Mouse (Mus musculus) adrenal gland (tissue): ENCODE measurements around the gene Slc4a5.

ENCODE experiments used
- intact Hi-C: fragments of 180-260 bp; cut with DNase I; formaldehyde crosslinking; loops from one replicate; pipeline ENCODE4 v1.15.1; 2025
- long read RNA-seq, 2 experiments: library from polyadenylated mRNA; unstranded; transcript quantifications; one replicate each; pipeline ENCODE4 v2.0.0; 2020; ENCODE audit warnings: borderline replicate concordance in 1 of 2; ENCODE audit not compliant: insufficient replicate concordance in 1 of 2

Gene Slc4a5
- long read RNA-seq, experiment 1, result 0 reads
- long read RNA-seq, experiment 2, result 0 reads

DNA sequence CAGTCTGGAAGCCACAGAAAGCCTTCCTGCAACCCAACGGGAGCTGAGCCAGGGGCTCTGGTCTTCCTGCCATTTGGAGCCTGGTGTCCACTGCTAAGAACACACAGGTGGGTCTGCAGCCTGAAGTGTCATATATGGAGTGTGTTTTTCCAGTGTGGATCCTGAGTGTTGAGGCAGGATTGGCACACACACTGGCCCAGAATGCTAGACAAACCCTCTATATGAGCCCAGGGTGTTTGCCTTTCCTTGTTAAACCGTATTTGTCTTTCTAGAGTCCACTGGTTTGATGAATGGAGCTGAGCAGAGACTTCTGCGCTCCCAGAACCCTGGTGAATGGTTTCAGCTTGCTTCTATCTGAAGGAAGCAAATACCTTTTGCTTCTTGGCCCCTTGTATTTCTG is at the start of gene Slc4a5:
Slc4a5 (plus strand) TSS at position 15 of the 400 bp plus-strand sequence.
- intact Hi-C loops, result loop anchor here (5.0 kb wide), 1 partner anchor 47 kb away; no protein-coding TSS in a partner anchor

DNA sequence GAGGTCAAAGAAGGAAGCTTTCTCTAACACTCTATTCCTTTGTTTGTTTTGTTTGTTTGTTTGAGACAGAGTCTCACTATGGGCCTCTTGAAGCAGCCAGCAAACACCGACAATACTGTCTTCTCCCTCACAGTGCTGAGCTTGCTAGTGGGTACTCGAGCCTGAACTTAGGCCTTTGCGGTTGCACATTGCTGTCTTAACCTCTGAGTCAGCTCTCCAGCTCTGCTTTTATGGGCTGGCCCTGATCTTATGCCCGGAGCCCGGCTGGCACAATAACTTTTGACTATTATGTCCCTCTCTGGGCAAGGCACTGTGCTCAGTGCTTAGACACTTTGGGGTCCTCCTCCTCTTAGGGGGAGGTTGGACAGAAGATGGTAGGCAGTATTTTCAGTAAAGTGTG is 49.8 kb upstream of the Slc4a5 start:
- intact Hi-C loops, result loop anchor here (5.0 kb wide), 1 partner anchor 32 kb away; no protein-coding TSS in a partner anchor

DNA sequence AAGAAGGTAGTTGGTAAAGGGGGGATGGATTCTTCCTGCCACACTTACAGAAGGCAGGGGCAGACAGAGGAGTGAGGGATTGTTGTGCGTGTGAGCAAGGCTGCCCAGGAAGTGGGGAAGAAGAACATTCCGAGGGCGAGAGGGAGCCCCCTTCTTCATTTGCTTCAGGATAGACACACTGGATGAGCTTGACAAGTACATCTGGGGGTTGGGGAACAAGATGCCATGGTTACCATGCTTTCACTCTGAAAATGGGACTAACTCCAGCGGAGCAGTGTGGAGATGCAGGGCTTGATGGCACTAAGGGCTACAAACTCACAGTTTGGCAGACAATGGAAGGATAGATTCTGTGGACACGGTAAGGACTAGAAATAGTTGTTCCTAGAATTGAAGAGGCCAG is 48.6 kb upstream of the Slc4a5 start:
- intact Hi-C loops, result no loop called here

DNA sequence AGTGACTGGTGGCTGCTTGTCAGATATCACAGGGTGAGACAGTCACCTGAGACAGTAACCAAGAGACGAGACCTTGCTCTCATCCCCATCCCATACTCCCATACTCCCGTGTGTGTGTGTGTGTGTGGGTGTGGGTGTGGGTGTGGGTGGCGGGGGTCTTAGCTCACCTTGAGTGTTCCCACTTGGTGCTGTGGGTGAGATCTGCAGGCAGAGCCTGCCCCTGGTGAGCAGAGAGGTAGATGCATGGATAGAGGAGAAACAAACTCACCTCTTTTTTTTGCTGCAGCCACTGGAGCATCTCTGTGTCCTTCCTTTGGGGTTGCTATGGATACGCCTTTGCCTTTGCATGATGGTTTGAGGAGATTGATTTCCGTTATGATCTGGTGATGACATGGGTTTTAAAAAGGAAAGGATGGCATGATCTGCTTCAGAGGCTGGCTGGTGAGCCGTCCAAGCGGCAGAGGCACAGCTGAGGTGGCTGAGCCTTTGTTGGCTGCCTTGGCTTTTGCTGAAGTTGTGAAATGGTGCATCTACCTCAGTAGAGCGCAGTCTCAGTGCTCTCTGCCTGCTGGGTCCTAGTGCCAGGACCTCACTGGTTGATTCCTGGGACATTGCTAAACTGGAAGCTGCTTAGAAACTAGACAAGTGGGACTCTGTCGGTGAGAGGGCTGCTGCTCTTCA is 47.2 kb upstream of the Slc4a5 start:
- intact Hi-C loops, result no loop called here

DNA sequence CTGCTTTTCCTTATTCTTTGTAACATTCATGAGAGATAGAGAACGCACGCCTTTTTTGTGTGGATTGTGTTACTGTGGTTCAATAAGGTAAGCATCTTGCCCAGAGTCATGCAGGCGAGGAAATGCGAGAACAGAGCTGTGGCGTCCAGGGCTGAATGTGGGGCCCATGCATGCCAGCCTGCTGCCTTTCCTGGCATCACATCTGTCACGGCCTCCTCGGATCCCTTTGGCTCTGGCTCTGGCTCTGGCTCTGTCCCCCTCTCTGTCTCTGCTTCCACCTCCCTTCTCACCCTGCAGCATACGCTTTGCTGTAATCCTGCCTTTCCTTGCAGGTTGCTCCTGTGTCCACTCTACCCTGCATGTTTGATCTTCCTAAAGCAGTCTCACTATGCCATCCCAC is 43.6 kb upstream of the Slc4a5 start:
- intact Hi-C loops, result no loop called here

DNA sequence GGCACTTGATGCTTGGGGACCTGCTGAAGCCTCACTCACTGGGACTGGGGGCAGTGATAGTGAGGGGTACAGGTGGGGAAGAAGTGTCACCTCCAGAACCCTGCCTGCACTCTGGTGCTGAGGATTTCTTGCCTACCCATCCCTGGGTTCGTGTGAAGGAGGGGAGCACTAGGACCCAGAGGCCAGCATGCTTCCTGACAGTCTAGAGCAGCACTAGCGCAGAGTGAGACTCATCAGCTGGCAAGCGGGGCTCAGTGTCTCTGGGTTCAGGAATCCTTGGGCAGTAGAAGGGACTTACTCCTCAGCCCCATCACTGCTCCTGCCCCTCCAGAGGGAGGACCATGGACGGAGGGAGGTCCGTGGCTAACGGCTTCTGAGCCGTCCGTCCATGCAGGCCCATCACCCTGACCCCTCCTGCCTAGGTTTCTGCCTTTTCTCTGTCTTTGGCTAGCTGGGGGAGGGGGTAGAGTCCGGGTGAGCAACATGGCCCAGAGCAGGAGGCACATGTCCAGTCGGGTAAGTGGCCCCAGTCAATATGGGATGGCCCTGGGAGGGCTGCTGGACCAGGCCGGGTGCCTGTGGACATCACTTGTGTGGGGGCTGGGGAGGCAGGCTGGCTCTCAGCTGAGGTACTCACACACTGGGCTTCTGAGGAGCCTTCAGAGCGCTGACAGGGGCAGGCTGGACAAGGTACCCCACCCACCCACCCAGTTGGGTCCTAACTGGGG is 40.1 kb upstream of the Slc4a5 start:
- intact Hi-C loops, result no loop called here

DNA sequence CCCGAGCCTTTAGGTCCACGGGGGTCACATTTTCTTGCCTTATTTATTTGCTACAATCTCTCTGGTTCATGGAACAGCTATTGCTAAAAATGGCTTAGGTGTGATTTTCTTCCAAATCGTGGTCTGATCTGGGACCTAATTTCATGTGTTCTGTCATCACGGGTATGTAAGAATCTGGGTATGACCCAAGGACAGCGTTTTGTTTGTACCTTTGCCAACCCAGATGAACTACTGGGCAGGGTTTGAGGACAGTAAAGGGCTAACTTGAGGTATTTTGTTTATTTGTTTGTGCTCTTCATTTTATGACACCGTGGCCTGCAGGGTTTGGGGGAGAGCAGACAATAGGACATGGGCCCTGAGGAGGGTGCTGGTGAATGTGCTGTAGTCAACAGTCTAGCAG is 39.0 kb upstream of the Slc4a5 start:
- intact Hi-C loops, result no loop called here

DNA sequence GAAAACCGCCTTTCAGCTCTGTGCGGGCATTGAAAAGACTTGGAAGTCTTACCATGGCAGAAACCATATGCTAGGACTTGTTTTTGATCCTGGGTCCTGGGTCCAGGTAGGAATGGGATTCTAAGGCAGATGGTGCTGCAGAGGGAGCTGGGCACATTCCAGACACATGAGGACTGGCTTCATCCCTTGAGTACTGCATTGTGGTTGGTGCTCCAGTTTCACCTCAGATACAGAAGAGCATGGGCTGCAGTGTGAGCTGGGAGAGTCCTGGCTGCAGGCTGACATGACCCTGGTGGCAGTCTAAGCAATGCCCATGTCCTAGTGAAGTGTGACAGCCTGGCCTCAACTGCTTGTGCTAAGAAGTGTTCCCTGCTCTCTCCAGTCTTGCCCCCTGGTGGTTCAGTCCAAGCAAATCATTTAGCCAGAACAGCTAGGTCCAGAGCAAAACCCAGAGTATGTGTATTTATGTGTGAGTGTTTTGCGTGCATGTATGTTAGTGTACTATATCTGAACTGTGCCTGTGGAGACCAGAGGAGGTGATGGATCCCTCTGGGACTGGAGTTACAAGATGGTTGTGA is 34.7 kb upstream of the Slc4a5 start:
- intact Hi-C loops, result no loop called here

DNA sequence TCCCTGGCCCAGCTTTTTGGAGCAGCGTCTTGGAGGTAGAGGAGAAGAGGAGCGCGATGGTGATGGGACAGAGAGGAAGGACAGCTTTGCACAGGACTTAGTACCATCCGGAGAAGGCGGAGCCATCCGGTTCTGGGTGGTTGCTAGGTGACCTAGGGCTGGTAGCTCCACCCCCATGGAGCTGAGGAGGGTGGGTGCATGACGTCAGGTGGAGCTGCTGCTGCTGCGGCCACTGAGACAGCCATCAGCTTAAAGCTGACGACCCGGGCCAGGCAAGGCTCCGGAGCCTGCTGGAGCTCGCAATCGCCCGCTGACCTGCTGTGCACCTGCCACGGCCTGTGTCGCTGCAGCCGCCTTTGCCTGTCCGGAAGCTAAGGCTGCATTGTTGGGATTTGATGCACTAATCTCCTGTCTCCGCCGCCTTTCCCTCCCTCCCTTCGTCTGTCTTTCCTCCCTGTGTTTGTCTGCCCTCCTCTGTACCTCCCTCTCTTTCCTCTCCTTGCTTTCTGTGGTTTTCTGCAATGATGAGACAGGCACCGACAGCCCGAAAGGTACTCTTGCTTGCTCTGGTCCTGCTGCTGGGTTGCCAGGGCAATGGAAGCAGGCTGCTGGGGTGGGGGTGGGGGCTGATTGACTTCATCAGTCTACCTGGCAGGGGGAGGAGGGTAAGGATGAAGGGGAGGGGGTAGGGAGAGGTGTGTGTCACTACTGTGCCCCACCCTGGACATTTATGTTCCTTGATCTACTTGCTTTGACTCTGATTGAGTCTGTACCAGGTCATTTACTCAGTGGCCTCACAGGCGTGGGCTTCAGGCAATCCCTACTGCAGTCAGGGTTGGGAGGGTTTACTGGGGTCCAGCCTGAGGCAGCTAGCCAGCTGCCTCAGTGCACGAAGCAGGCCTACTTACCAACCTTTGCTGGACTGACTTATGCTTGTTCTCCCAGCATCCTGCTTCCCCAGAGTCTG is 33.5 kb upstream of the Slc4a5 start:
- intact Hi-C loops, result no loop called here

DNA sequence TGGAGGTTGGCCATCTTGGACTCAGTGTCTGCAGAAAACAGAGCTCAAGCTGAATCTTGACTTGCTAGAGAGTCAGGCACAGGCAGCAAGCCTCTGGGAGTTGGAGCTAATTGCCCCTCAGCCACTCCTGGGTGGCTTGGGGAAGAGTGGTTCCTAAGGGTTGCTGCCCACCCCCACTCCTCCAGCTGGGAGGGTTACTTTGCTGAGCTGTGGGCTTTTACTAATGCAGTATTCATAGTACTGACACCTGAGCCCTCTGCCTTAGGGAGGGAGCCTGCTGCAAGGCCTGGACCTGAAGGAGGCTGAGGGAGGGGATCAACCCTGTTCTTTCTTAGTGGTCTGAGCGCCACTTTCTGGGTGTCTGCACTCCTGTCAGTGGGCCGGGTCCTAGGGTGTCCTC is 32.7 kb upstream of the Slc4a5 start:
- intact Hi-C loops, result no loop called here

DNA sequence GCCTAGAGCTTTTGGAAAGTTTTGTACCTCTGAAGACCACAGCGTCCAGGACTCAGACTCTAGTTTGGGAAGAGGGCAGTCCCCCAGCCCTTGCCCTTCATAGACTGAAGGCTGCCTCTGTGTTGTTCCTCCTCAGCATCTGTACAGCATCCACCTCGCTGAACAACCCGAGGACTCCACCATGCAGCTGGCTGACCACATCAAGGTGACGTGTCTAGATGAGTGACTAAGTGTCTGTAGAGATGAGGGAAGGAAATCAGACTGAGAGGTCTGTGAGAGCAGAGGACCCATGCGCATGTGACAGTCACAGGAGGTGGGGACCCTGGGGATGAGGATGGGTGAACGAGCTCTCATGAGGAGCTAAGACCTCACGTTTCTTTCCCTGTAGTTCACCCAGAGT is 26.1 kb upstream of the Slc4a5 start:
- intact Hi-C loops, result no loop called here

DNA sequence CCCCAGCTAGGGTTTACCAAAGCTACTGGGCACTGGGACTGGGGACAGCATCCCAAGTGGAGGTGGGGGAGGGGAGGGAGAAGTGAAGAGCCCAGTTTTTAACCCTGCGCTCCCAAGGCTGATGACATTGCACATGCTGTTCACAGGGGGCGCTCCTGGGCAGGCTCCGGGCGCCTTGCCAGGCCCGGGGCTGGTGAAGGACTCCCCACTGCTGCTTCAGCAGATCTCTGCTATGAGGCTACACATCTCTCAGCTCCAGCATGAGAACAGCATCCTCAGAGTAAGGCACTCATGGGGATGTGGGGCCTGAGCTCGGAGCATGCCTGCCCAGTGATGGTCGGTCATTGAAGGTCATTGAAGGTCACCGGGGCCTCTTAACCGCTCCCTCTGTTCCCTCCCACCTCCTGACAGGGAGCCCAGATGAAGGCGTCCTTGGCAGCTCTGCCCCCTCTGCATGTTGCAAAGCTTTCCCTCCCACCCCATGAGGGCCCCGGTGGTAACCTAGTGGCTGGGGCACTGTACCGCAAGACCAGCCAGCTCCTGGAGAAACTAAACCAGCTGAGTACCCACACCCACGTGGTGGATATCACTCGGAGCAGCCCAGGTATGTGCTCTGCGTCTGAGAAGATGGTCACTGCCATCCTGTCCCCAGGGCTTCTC is 22.2 kb upstream of the Slc4a5 start:
- intact Hi-C loops, result no loop called here

DNA sequence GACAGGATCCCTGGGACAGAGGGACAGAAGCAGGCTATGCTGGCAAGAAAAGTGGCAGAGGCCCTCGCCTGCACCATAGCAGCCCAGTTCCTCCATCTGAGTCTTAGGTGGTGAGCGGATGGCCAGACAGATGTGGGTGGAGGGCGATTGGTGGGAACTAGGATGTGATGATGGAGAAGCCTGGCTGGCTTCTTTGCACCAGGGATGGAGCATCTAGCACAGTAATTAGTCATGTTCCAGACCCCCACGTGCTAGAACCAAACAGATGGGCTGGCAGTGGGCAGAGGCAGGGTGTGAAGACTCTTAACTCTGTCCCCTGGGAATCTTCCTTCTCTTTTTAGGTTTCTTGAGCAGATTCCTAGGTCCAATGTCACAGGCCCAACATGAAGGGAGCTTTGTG is 16.3 kb upstream of the Slc4a5 start:
- intact Hi-C loops, result loop anchor here (5.0 kb wide), 1 partner anchor 36 kb away; the partner anchor contains the start of gene Dctn1

DNA sequence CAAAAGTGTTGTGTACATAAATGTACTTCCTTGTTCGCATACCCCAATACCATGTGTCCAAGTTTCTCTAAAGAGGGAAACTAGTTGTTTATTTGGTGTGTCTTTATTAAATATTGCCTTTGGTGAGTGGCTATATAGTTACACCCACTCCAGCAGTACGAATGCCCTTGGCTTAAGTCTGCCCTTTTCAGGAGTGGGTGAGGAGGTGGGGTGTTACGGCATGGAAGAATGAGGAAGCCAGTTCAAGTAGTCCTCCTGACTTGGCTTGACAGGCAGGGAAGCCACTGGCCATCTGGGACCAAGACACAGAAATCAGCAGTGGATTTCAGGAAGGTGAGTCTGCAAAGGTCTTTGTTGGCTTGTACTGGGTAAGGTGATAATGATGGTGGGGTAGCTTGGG is 13.8 kb upstream of the Slc4a5 start:
- intact Hi-C loops, result no loop called here

DNA sequence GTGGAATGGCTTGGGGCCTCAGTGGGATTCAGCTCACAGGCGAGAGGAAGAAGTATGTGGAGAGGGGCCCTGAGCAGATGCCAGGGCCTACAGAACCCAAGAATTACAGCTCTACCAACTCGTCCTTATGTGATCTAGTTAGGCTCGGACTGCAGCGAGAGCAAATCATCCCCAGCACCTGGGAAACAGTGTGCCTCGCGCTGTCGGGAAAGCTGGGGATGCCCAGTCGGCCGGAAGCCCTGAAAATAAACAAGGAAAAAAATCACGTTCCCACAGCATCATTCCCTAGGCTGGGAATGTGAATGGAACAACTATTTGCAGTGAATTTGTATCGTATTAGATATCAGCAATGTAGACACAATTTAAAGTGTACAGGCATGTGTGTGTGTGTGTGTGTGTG is 13.3 kb upstream of the Slc4a5 start:
- intact Hi-C loops, result no loop called here

DNA sequence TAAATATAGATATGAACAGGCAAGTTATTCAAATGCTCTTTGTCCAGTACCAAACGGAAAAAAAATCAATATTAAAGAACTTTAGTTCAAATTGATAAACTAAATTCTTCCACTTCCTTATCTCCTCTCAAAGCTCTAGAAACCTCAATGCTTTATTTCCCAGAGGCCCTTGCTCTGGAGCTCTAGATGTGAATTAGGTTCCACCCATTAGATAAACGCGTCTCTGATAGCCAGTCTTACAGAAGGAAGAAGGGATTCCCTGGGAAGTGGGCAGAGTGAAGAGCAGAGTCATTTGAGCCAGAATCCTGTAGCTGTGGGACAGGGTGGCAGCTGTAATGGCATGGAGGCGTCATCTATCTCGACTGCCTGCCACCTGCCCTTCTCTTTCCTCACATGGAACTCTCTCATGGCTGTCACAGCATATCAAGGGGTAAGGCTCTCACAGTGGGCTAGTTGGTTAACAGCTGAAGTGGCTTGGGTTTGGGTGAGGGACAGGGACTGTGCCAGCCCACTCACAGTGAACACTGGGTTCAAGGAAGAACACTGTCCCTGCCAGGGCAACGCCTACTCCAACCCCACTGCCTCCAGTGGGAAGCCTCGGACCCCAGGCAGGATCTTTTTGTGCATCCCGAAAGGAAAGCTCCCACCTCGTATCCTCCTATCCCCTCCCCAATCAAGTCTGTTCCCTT is 12.1 kb upstream of the Slc4a5 start:
- intact Hi-C loops, result no loop called here

DNA sequence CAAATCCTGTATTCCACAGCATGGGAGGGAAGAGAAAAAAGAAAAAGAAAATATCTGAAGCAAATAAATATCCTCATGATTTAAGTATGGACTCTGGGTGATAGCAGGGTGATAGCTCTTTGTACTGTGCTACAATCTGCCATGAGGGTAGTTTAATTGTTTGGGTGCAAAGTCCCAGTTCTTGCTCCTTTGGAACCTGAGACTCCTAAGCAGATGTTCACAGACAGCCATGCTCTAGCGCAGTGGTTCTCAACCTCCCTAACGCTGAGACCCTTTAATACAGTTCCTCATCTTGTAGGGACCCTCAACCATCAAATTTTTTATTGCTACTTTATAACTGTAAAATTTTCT is 11.6 kb upstream of the Slc4a5 start:
- intact Hi-C loops, result no loop called here

DNA sequence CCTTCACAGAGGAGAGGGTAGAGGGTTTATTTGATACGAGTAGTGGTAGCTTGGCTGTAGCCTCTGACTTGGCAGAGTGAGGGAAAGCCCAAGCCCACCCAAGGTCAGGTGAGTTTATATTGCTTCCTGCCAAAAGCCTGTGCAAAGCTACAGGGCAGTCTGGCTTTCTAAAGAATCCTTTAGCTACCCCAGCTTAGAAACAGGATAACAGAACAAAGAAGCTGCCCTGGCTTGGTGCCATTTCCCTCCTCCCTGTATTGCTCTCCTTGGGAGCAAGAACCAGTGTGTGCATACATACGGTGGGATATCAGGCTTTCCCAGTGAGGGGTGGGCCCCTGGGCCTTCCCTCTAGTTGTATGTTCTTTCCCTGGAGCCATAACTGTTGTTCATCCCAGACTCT is 9.1 kb upstream of the Slc4a5 start:
- intact Hi-C loops, result no loop called here

DNA sequence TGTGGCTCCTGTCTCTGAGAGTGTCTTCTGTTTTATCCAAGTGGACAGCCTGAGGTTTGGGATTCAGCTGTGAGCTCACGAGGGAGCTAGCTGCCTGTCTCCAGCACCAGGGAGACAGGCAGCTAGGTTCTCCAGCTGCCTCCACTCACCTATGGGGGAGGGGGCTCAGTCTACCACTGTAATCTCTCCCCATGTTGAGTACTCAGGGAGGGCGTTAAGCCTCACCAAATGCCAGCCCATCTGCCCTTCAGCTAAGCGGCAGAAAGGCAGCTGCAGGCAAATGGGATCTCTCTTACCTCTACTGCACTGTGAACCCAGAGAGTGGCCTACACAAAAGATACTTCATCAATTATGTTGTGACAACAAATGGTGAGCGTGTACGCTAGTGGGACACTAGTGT is 8.1 kb upstream of the Slc4a5 start:
- intact Hi-C loops, result no loop called here

DNA sequence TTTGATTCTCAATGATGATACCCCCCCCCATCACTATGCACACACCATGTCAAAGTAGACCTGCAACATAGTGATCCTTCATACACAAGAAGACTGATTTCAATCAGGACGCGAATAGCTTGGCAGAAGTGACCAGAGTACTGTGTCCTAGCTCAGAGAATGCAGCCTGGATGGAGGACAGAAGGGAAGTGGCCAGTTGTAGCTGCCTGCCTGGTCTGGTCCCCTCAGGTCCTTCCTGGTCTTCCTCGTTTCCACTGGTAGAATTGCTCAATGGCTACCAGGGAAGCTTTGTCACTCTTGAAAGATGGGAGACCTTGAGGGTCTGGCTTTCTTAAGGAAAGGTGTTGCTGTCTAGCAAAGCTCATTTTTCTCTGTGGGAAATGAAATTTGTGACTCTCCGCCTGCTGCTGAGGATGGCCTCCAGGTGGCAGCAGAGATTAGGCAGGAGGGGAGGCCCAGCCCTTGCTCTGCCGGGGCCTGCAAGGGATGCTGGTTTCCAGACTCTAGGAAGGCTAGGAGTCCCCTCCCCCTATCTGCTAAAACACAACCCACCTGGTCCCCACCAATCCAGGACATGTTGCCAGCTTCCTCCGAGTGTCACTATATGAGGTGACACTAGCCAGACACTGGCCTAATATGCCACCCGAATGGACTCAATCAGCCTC is 4.5 kb upstream of the Slc4a5 start:
- intact Hi-C loops, result loop anchor here (1.0 kb wide), 1 partner anchor 64 kb away; no protein-coding TSS in a partner anchor
